In the genomic region with DNA sequence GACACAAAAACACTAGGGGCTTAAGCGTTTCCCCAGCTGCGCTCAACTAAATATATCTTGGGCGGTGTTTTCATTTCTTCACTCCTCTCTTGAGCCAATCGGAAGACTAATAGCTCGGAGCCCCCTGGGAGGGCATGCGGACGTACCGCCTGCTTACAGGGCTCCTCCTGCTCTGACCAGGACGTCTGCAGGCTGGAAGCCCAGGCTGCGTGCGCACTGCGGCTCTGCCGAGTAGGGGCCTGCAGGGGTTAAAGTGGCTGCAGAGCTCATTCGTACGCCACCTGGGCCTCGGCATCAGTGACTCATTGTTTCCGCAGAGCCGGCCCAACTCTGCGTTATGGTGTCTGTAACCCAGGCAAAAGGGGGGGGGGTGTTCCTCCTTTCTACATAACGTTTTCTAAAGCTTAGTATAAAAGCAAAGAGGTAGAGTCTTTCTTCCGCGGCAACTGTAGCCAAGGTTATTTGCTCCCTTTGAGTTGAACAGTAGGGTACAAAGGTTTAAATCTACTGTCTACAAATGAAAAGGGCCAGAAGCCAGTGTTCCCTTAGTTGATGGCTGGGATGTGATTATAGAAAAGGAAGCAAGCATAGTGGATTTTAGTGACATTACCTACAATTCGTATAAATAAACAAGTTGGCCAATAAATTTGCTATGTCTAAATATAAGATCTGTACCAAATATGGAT, we compare ENCODE assay signal across 8 mouse cellular contexts. TPM values are rescaled to one million over a fixed set of nuclear protein-coding genes. Genes with fewer than 3 reads are reported as not detected.
DNase-seq lines count a peak whose midpoint lies in the region; ATAC-seq lines count a peak whose summit lies in the region.

No protein-coding gene starts in this region.

- peak; percentile 90 for ATAC-seq in inflammation-experienced regulatory T-cells, adult 6 months

- intact Hi-C loops in left cerebral cortex, postnatal 25 days (cut with DNase I) = loop anchor here (1.0 to 2.0 kb wide), 2 partner anchors 24 to 37 kb away; no protein-coding TSS in a partner anchor

- DNase-seq in adipocyte (ENCODE audit: low spot score) = peak; percentile 89
- DNase-seq in embryo, embryonic 10 days (ENCODE audit: low spot score) = peak; percentile 97
- DNase-seq in gastrocnemius, postnatal 10 days = peak; percentile 94
- peak; percentile 79 to 89 for DNase-seq in left cerebral cortex, postnatal 25 days (ENCODE audit: low spot score in 2 of 2)
- peak; percentile 98 for DNase-seq in mesoderm, embryonic 11.5 days (ENCODE audit: low read depth, low spot score)
- DNase-seq in right cerebral cortex, postnatal 36 days (ENCODE audit: low spot score in 2 of 2) = peak; percentile 78 to 80
- peak; percentile 92 to 94 for DNase-seq in urinary bladder, postnatal 4 days (ENCODE audit: low spot score in 2 of 2)

RNA-seq across cellular contexts. Expression of a gene that starts 53.7 kb away (rescaled TPM):
- total RNA-seq in gastrocnemius, postnatal 10 days (2021) = 10 to 100 TPM; 42.9 to 57.0 TPM
- 100 to 1,000 TPM; 120 to 258 (median 210) TPM for polyA plus RNA-seq in inflammation-experienced regulatory T-cells, adult 6 months (2017; shearing (Covaris generic))
- total RNA-seq in left cerebral cortex, postnatal 25 days (2021) = 10 to 100 TPM; 45.7 to 57.4 TPM

Comparison
In these comparisons a context has a peak if more than half of its experiments do, and no peak if none do; other contexts are left out.
1. Peak in every context shown above with its lines: DNase-seq and ATAC-seq.